Comparison of ENCODE assay signal across 20 mouse cellular contexts in the genomic region with DNA sequence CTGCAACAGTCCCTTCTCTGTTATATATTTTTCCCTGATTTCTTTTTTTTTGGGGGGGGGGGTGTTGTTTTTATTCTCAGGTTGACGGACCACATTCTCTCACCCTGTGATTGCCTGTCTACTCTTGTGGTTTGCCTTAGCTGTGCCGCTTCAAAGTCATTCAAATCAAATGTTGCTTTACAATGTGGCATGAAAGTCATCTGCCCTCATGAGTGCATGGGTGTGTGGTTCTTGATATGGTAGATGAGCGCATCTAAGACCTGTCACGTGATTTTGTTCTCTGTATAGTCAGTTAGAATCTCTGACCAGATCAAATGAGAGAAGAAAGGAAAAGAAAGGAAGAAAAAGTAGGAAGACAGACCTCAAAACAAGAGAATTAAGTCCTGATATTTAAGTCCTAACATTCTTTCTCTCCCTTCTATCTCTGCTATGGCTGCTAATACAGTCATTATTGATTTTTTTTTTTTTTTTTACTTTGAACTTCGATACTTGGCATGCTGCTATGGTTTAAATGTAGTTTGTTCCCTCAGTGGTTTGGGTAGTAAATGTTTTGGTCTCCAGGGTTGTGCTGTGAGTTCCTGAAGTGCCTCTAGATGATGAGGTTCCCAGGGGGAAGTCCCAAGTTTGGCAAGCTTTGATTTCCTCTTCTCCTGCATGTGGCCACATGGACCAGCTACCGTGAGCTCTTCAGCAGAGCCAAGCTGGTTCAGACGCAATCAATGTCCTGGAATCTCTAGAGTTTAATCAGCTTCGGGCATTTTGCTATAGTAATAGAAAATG.
"Had no signal": no experiment of that assay in that cellular context is flagged by ENCODE, and none has a peak within 500 bp of the region (broad histone marks: within the 10 kb centered on the region; RNA-seq: fewer than 3 reads in every experiment).

No protein-coding gene starts in this region.

- H3K4me3 ChIP-seq: intestine, embryonic 15.5 days; layer of hippocampus, adult 2 months; limb, embryonic 12.5 days; limb, embryonic 15.5 days; liver, embryonic 15.5 days; midbrain, embryonic 12.5 days; midbrain, embryonic 15.5 days; neural tube, embryonic 13.5 days had no signal

- H3K9ac ChIP-seq: intestine, embryonic 15.5 days; limb, embryonic 12.5 days; limb, embryonic 15.5 days; liver, embryonic 15.5 days; lung, embryonic 14.5 days; midbrain, embryonic 12.5 days; midbrain, embryonic 15.5 days; neural tube, embryonic 13.5 days had no signal

- H3K9me3 ChIP-seq: intestine, embryonic 15.5 days; limb, embryonic 12.5 days; limb, embryonic 15.5 days; liver, embryonic 15.5 days; midbrain, embryonic 12.5 days; midbrain, embryonic 15.5 days; neural tube, embryonic 13.5 days had no signal

- H3K36me3 ChIP-seq: intestine, embryonic 15.5 days; limb, embryonic 12.5 days; limb, embryonic 15.5 days; liver, embryonic 15.5 days; midbrain, embryonic 12.5 days; midbrain, embryonic 15.5 days; neural tube, embryonic 13.5 days had no signal

- ATAC-seq: intestine, embryonic 15.5 days; lung, postnatal 0 days; midbrain, embryonic 15.5 days had no signal

- H3K4me1 ChIP-seq: intestine, embryonic 15.5 days; limb, embryonic 15.5 days; liver, embryonic 15.5 days; midbrain, embryonic 15.5 days; neural tube, embryonic 13.5 days had no signal

- DNase-seq: kidney, postnatal 10 days; kidney, postnatal 4 days; left cerebral cortex, postnatal 4 days; lung, embryonic 14.5 days; retina, postnatal 1 day; right cerebral cortex, postnatal 25 days; thymus, adult 2 months; thymus, postnatal 14 days; thymus, postnatal 4 days had no signal

- H3K27ac ChIP-seq: intestine, embryonic 15.5 days; limb, embryonic 12.5 days; limb, embryonic 15.5 days; liver, embryonic 15.5 days; macrophage; midbrain, embryonic 12.5 days; midbrain, embryonic 15.5 days; neural tube, embryonic 13.5 days; stomach, postnatal 0 days had no signal

- H3K4me2 ChIP-seq: intestine, embryonic 15.5 days; limb, embryonic 12.5 days; limb, embryonic 15.5 days; liver, embryonic 15.5 days; lung, embryonic 14.5 days; midbrain, embryonic 12.5 days; midbrain, embryonic 15.5 days; neural tube, embryonic 13.5 days had no signal

- H3K27me3 ChIP-seq: intestine, embryonic 15.5 days; limb, embryonic 12.5 days; limb, embryonic 15.5 days; liver, embryonic 15.5 days; midbrain, embryonic 15.5 days; neural tube, embryonic 13.5 days had no signal
